20 mouse cellular contexts compared by ENCODE assay signal in genomic region chr2:75089186-75089585, GRCm38 (mm10).
DNase-seq lines count a peak whose midpoint lies in the region; ATAC-seq and TF ChIP-seq lines count a peak whose summit lies in the region.
"Had no signal": no experiment of that assay in that cellular context is flagged by ENCODE, and none has a peak within 500 bp of the region (broad histone marks: within the 10 kb centered on the region; RNA-seq: fewer than 3 reads in every experiment).

No protein-coding gene starts in this region.

- no peak overlapping the region for H3K9ac ChIP-seq in kidney, embryonic 14.5 days (ENCODE audit: low read depth, low read length)
- no peak overlapping the region for H3K9ac ChIP-seq in intestine, embryonic 16.5 days (ENCODE audit: low read depth, low read length)
- H3K9ac ChIP-seq in heart, adult 2 months (ENCODE audit: low read depth, low read length) = no peak overlapping the region
- H3K9ac ChIP-seq: heart, embryonic 12.5 days; stomach, embryonic 15.5 days had no signal

- H3K9me3 ChIP-seq in kidney, embryonic 14.5 days (ENCODE audit: control insufficient read depth, low read length) = no peaks in the 10 kb centered on the region
- H3K9me3 ChIP-seq in intestine, embryonic 16.5 days (ENCODE audit: control insufficient read depth, low read length) = no peaks in the 10 kb centered on the region
- H3K9me3 ChIP-seq: heart, embryonic 12.5 days; megakaryocyte, embryonic 14.5 days; stomach, embryonic 15.5 days had no signal

- no peak for TF ChIP-seq EP300 in heart, adult 2 months (IDR thresholded peaks at IDR 0.05; ENCODE audit: insufficient read depth, low read depth, low read length)

- no peaks in the 10 kb centered on the region for H3K79me2 ChIP-seq in heart, adult 2 months (replicated peaks; ENCODE audit: control insufficient read depth, insufficient read depth, low read length)

- H3K27me3 ChIP-seq in kidney, embryonic 14.5 days (ENCODE audit: control insufficient read depth, insufficient read depth, low read length) = no peaks in the 10 kb centered on the region
- H3K27me3 ChIP-seq in intestine, embryonic 16.5 days (replicated peaks; ENCODE audit: control insufficient read depth, insufficient read depth, low read length) = no peaks in the 10 kb centered on the region
- H3K27me3 ChIP-seq in heart, adult 2 months (ENCODE audit: control insufficient read depth, insufficient read depth, low read length) = no peaks in the 10 kb centered on the region
- H3K27me3 ChIP-seq: CH12.LX; heart, embryonic 12.5 days; stomach, embryonic 15.5 days had no signal

- H3K27ac ChIP-seq in kidney, embryonic 14.5 days (ENCODE audit: low read depth, low read length) = no peak overlapping the region
- no peak overlapping the region for H3K27ac ChIP-seq in intestine, embryonic 16.5 days (ENCODE audit: low read length)
- H3K27ac ChIP-seq in heart, adult 2 months = no peak overlapping the region
- H3K27ac ChIP-seq: stomach, embryonic 15.5 days had no signal

- 9% methylated on average over 8 of the region's 8 CpGs for whole genome bisulfite sequencing in kidney, embryonic 14.5 days
- WGBS in intestine, embryonic 16.5 days = 35% methylated on average over 8 of the region's 8 CpGs
- WGBS in heart, adult 2 months = 67% methylated on average over 8 of the region's 8 CpGs

- no peak for TF ChIP-seq CTCF in heart, adult 2 months (IDR thresholded peaks at IDR 0.05)

- TF ChIP-seq POLR2A in heart, adult 2 months (IDR thresholded peaks at IDR 0.05; ENCODE audit: insufficient read depth, low read depth, low read length) = no peak

- peaks cover 30% of the 10 kb centered on the region for H3K4me1 ChIP-seq in kidney, embryonic 14.5 days (ENCODE audit: control insufficient read depth, insufficient read depth, low read length)
- peaks cover 3% of the 10 kb centered on the region; the same call in 1 of the 2 replicates for H3K4me1 ChIP-seq in intestine, embryonic 16.5 days (ENCODE audit: control insufficient read depth, insufficient read depth, low read length)
- no peaks in the 10 kb centered on the region for H3K4me1 ChIP-seq in heart, adult 2 months (ENCODE audit: control insufficient read depth, insufficient read depth, low read length)
- H3K4me1 ChIP-seq: megakaryocyte, embryonic 14.5 days; stomach, embryonic 15.5 days had no signal

- intact Hi-C loops in heart, adult 2 months (cut with DNase I) = no loop called here

- H3K36me3 ChIP-seq in kidney, embryonic 14.5 days (ENCODE audit: control insufficient read depth, insufficient read depth, low read length) = no peaks in the 10 kb centered on the region
- H3K36me3 ChIP-seq in intestine, embryonic 16.5 days (ENCODE audit: control insufficient read depth, insufficient read depth, low read length) = no peaks in the 10 kb centered on the region
- H3K36me3 ChIP-seq in heart, adult 2 months (ENCODE audit: control insufficient read depth, insufficient read depth, low read length) = no peaks in the 10 kb centered on the region
- H3K36me3 ChIP-seq: heart, embryonic 12.5 days; stomach, embryonic 15.5 days had no signal

- peak; percentile 75; the same call in 1 of the 2 replicates for ATAC-seq in kidney, embryonic 14.5 days (ENCODE audit: low FRiP score, low TSS enrichment)
- peak; percentile 40; the same call in 1 of the 2 replicates for ATAC-seq in intestine, embryonic 16.5 days
- ATAC-seq: hindbrain, embryonic 16.5 days; lung, postnatal 0 days had no signal

- no peak for DNase-seq in kidney, postnatal 10 days
- DNase-seq in retina, embryonic 14.5 days (ENCODE audit: low spot score) = peak; percentile 31
- DNase-seq in retina, postnatal 1 day = no peak
- DNase-seq in mesoderm, embryonic 11.5 days (ENCODE audit: low read depth, low spot score) = peak; percentile 75
- no peak for DNase-seq in ovary, adult 18-20 months (ENCODE audit: low spot score)
- no peak for DNase-seq in heart, adult 2 months
- DNase-seq: adrenal gland, postnatal 10 days; cerebellum, adult 11 months; cerebellum, postnatal 36 days; kidney, postnatal 25 days; right cerebral cortex, adult 18-20 months; spleen, adult 18-20 months had no signal

- H3K4me2 ChIP-seq in kidney, embryonic 14.5 days (replicated peaks; ENCODE audit: low read depth, low read length) = peak overlapping the region; percentile 29
- H3K4me2 ChIP-seq in intestine, embryonic 16.5 days (ENCODE audit: low read depth, low read length) = no peak overlapping the region
- H3K4me2 ChIP-seq: heart, embryonic 12.5 days; stomach, embryonic 15.5 days had no signal

- H3K4me3 ChIP-seq in kidney, embryonic 14.5 days (ENCODE audit: low read length) = no peak overlapping the region
- H3K4me3 ChIP-seq in intestine, embryonic 16.5 days (ENCODE audit: low read length) = no peak overlapping the region
- no peak overlapping the region for H3K4me3 ChIP-seq in heart, adult 2 months
- H3K4me3 ChIP-seq: heart, embryonic 12.5 days; megakaryocyte, embryonic 14.5 days; stomach, embryonic 15.5 days had no signal

Comparison
In these comparisons a context has a peak if more than half of its experiments do, and no peak if none do; other contexts are left out.
1. DNase-seq: peak in retina, embryonic 14.5 days (single experiment) and mesoderm, embryonic 11.5 days (single experiment); none in kidney, postnatal 10 days (single experiment), retina, postnatal 1 day (single experiment), ovary, adult 18-20 months (single experiment) and heart, adult 2 months (0 of 2).